Mouse (Mus musculus): ENCODE data around the gene Hkdc1. TPM values are rescaled to one million over a fixed set of nuclear protein-coding genes. Genes with fewer than 3 reads are reported as not detected.

Gene Hkdc1
- total RNA-seq, 4 experiments from 2014 or later = not detected

- DNase-seq = no peak
Measured at GRCm38 (mm10) chr10:62379808-62380207, 42.5 kb downstream of the Hkdc1 start, which contains the start of gene Hk1. Gene Hk1 (minus strand): TSS chr10:62379908.

DNA sequence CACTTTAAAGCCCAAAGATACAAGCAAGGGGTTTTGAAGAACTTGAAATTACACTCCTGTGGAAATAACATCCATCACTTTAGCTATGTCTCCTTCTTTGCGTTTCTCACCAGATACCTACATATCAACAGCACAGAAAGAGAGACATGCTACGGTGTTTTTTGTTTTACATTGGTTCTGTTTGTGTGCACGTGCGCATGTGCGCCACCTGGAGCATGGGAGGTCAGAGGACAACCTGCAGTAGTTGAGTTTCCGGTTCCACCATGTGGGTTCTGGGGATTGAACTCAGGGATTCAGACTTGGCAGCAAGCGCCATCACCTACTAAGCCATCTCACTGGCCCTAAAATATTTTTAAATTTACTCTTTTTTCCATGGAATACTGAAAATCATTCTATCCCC, 63.5 kb downstream of the Hkdc1 start:
- no peak for DNase-seq

DNA sequence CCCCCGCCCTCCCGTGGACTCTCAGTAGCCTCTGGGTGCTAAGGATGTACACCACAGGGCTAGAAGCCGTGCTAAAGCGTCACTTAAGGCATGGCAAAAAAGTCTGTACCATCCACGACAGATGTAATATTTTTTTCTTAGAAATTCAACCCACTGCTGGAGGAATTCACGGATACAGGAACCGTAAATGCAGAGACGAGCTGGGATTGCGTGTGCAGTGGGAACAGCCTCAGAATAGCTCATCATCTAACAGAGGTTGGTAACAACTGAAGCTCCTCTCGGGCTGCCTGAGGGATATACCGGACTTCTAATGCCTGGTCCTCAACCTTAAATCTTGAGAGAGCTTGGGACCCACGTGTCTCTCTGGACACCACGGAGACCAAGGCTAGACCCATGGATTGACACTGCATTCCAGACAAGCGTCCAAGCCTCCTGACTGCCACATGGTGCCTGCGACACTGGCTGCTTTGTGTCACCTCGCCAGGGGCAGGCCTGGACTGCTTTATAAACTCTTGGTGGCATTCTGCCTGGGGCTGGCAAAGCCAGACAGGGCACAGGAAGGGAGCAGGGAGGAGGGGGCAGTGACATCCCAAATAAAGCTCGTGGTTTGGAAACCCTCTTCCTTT, 66.1 kb downstream of the Hkdc1 start:
- DNase-seq = no peak

- no peak for DNase-seq
Measured at GRCm38 (mm10) chr10:62345147-62345546, 77.1 kb downstream of the Hkdc1 start.

GRCm38 (mm10) chr10:62344004-62344752, 78.1 kb downstream of the Hkdc1 start:
- no peak for DNase-seq

DNA sequence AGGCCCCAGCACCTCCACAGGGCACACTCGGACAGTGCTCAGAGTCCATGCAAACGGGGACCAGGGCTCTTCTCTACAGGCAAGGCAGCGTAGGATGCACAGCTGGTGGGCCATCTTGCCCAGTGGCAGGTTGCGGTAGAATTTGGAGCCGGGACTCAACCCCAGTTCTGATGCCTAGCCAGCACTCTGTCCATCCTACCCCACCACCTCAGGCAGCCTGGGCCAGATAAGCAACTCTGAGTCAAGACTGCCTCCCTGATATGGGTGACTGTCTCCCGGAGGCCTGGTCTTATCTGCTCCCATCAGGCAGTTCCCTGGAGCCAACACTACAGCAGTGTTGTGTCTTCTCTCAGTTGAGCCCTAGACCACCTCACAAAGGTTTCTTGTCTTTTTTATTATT, 79.8 kb downstream of the Hkdc1 start:
- no peak for DNase-seq

DNA sequence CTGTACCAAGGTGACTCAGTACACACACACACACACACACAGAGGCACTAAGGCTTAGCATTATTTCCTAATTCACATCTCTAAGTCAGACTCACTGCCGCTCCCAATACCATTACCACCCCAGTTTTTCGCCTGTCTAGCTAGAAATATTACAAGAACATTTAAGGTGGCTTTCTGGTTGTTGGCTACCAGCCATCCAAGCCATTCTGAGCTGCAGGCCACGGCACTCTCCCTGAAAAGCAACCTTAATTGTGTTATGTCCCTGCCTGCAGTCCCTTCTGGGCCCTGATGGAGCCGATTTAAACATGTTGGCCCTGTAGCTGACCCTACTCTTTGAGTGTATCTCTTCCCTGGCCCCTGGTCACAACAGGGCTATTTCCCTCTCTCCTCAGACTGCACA, 80.3 kb downstream of the Hkdc1 start:
- DNase-seq = no peak

- no peak for DNase-seq
Measured at GRCm38 (mm10) chr10:62340991-62341390, 81.3 kb downstream of the Hkdc1 start.

GRCm38 (mm10) chr10:62340095-62340731, 82.1 kb downstream of the Hkdc1 start:
- peak; percentile 97 for DNase-seq

DNA sequence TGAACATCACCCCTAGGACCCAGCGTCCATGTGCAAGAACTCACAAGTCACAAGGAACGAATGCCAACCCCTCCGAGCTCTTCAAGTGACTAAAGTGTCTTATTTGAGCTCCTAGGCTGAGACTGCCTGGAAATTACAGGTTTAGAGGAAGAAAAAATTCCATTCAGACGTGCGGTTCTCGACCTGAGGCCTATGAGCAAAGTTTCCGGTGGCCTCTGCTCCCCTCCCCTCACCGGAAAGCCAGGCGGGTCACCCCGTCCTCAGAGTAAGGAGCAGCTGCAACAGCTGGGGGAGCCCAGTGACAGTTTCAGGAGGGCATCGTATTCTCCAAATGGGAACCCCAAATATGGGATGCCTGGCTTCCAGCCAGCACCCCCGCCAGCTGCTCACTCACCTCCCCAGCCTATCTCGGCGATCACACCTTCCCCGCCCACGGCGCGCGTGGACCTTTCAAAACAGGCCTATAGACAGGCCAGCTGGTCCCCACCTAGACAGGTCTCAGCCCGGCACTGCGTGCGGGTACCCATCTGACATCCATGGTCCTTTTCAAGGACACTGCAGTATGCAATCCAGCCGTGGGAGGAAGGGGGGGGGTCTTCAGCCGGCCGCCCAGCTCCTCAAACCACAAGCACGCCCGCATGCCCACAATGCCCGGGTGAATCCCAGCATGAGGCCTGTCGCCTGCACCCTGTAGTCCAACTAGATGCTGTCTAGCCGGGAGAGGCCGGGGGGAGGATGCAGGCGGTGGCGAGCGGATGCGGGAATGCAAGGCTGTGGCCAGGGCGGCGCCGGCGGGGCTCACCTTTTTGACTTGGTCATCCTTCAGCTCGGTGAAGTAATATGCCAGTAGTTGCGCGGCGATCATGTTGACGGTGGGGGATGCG, 82.8 kb downstream of the Hkdc1 start:
- DNase-seq = peak; percentile 37

- no peak for DNase-seq
Measured at GRCm38 (mm10) chr10:62338626-62339025, 83.7 kb downstream of the Hkdc1 start.

GRCm38 (mm10) chr10:62338176-62338575, 84.1 kb downstream of the Hkdc1 start:
- no peak for DNase-seq

GRCm38 (mm10) chr10:62336601-62337578, 85.4 kb downstream of the Hkdc1 start:
- no peak for DNase-seq

- DNase-seq = no peak
Measured at GRCm38 (mm10) chr10:62335423-62335776, 86.9 kb downstream of the Hkdc1 start.

DNA sequence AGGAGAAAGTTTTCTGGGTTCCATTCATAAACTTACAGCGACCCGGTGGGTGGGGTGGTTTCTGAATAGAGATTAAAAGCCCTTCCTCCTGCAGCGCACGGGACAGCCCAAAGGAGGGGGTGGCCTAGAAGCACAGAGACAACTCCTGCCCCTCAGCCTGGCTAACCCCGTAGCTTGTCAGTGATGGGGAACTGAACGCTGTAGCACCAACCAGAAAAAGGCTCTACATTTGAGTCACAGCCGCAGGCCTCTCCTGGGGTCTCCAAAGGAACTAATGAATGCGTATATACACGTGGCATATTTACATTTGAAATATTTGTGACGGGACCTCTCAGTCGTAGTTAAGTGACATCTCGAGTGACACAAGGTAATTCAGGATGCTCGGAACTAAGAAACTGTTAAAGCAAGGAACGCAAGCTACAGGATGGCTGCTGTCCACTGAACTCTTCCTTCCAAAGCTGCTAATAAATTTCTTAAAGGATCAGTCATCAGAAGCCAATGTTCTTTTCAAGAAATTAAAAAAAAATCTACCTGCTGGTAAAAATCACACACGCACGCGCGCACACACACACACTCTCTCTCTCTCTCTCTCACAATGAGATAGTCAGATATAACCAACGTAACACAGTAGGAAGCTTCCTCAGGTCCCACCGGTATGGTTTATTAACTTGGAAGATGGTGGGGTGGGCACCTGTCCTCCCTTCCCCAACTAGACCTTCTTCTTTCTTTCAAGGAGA, 87.4 kb downstream of the Hkdc1 start:
- no peak for DNase-seq

GRCm38 (mm10) chr10:62333269-62333668, 89.0 kb downstream of the Hkdc1 start:
- no peak for DNase-seq

Data from adrenal gland, adult 8-10 months (tissue).